Mouse (Mus musculus) forebrain, embryonic 11.5 days (tissue): ENCODE results near the gene Stx6. TPM values are rescaled to one million over a fixed set of nuclear protein-coding genes. Genes with fewer than 3 reads are reported as not detected.

ENCODE experiments used
- ATAC-seq: fragments of 200-750 bp; cut with Nextera tagmentation; replicated peaks from 2 replicates; pipeline ENCODE4 v1.8.0; 2017; ENCODE audit warnings: moderate TSS enrichment; ENCODE audit not compliant: low FRiP score
- DNase-seq: peaks from one replicate; pipeline ENCODE4 v3.0.0-alpha.2; 2017; ENCODE audit warnings: low spot score
- H3K27ac ChIP-seq: fragments of 300-500 bp; sonication (generic); 2 replicates; pipeline ENCODE4 v1.5.1; 2014; ENCODE audit warnings: low read depth, low read length
- H3K27me3 ChIP-seq: fragments of 300-500 bp; sonication (generic); 2 replicates; pipeline ENCODE4 v1.6.1; 2014; ENCODE audit warnings: mild to moderate bottlenecking, low read length, mixed read lengths; ENCODE audit not compliant: control insufficient read depth, insufficient read depth
- H3K36me3 ChIP-seq: fragments of 300-500 bp; sonication (generic); 2 replicates; pipeline ENCODE4 v1.6.1; 2014; ENCODE audit warnings: mild to moderate bottlenecking, low read length, moderate library complexity, mixed read lengths; ENCODE audit not compliant: control insufficient read depth, insufficient read depth
- H3K4me1 ChIP-seq: fragments of 300-500 bp; sonication (generic); replicated peaks from 2 replicates; pipeline ENCODE4 v1.6.1; 2014; ENCODE audit warnings: low read length, mixed read lengths; ENCODE audit not compliant: control insufficient read depth, insufficient read depth
- H3K4me2 ChIP-seq: fragments of 300-500 bp; sonication (generic); 2 replicates; pipeline ENCODE4 v1.6.1; 2014; ENCODE audit warnings: low read depth, mild to moderate bottlenecking, low read length, moderate library complexity, mixed read lengths; ENCODE audit not compliant: severe bottlenecking
- H3K4me3 ChIP-seq: fragments of 300-500 bp; sonication (generic); 2 replicates; pipeline ENCODE4 v1.5.1; 2014; ENCODE audit warnings: low read depth, low read length
- H3K9ac ChIP-seq: fragments of 300-500 bp; sonication (generic); 2 replicates; pipeline ENCODE4 v1.6.1; 2014; ENCODE audit warnings: low read length
- H3K9me3 ChIP-seq: fragments of 300-500 bp; sonication (generic); 2 replicates; pipeline ENCODE4 v1.6.1; 2016; ENCODE audit warnings: low read length, mixed read lengths; ENCODE audit not compliant: control insufficient read depth
- WGBS: fragments of 180-500 bp; shearing (Covaris S2); extraction: QIAGEN DNeasy Blood & Tissue Kit; methylation state at CpG from one replicate; pipeline ENCODE4 v1.1.7; 2014; 5-methylcytosine and 5-hydroxymethylcytosine counted together
- polyA plus RNA-seq: library from polyadenylated mRNA; unstranded; fragments of >200 nt; fragmentation: Nextera tagmentation; extraction: Ambion mirVana; gene quantifications from 2 replicates; pipeline ENCODE4 v1.2.1, GENCODE M21; 2014

The Stx6 gene
- polyA plus RNA-seq, 1 experiment from 2014 or later, result 102 TPM

DNA sequence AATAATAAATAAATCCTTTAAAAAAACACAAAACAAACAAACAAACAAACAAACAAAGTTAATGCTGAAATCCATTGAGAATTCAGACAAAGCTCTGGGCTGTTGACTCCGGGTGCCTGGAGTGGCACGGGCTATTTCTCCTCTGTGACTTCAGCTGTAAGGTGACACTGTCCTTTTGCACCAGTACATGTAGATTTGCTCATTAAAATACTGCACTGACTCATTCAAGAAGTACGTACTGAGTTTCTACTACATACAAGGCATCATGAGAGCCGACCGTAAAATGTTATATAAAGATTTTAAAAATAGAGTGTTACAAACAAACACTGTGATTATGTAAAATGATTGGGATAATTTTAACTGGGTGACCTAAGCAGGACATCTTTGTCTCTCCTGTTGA, 34.1 kb upstream of the Stx6 start:
- Histone ChIP-seq H3K4me1 (no peaks in the 10 kb centered on the region), H3K9me3 (no peaks in the 10 kb centered on the region), H3K9ac (no peak overlapping the region), H3K4me3 (no peak overlapping the region), H3K36me3 (no peaks in the 10 kb centered on the region), H3K27ac (no peak overlapping the region), H3K4me2 (no peak overlapping the region), H3K27me3 (no peaks in the 10 kb centered on the region)
- no peak for DNase-seq
- ATAC-seq, result no peak
- WGBS, result 97% methylated on average over 5 of the region's 5 CpGs

DNA sequence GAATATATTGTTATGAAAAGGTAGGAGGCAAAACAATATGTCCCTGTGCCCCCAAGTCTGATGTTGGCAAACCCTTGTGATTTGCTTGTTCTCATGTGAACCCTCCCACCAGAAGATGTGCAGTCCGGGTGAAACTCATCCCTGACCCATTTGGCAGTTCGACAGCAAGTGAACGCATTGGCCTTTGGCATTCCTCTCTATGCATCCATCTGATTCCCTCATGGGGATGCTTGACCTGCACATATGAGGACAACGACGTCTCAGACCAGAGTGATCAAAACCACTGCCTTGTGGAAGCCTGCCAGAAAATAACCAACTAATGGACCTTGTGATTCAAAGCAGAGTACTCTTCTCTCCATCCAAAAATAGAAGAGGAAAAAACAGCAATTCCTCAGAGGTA, 31.8 kb upstream of the Stx6 start:
- ATAC-seq, result no peak
- WGBS, result 92% methylated on average over 5 of the region's 5 CpGs
- no peaks in the 10 kb centered on the region for H3K36me3 ChIP-seq

DNA sequence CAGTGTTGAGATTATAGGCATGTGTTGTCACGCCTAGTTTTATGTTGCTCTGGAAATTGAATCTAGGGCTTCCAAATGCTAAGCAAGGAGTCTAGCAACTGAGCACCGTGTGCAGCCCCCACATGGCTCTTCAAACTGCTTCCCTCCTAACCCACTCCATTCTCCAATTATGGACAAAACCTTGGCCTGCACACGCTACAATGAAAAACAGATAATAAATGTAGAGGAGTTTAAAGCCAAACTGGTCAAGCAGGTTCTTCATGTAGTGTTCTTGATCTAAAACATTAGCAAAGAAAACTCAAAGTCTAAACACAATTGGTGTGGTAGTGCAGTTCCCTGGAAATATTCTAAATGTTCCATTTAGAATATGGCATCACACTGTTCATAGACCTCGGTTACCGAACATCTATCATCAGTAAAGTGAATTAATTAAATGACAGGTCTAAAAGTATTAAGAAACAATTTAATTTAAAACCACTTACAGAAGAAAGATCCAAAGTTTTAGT, 31.0 kb upstream of the Stx6 start:
- no peak for ATAC-seq
- Histone ChIP-seq H3K36me3 (no peaks in the 10 kb centered on the region), H3K27ac (no peak overlapping the region), H3K27me3 (no peaks in the 10 kb centered on the region), H3K9me3 (no peaks in the 10 kb centered on the region), H3K4me1 (no peaks in the 10 kb centered on the region), H3K4me3 (no peak overlapping the region), H3K9ac (no peak overlapping the region), H3K4me2 (no peak overlapping the region)
- WGBS, result 82% methylated on average over 5 of the region's 5 CpGs
- no peak for DNase-seq

More for the DNA sequence above, 31.8 kb upstream of the Stx6 start:
- Histone ChIP-seq H3K27me3 (no peaks in the 10 kb centered on the region), H3K27ac (no peak overlapping the region), H3K9me3 (no peaks in the 10 kb centered on the region), H3K9ac (no peak overlapping the region), H3K4me3 (no peak overlapping the region), H3K4me1 (no peaks in the 10 kb centered on the region), H3K4me2 (no peak overlapping the region)
- no peak for DNase-seq

DNA sequence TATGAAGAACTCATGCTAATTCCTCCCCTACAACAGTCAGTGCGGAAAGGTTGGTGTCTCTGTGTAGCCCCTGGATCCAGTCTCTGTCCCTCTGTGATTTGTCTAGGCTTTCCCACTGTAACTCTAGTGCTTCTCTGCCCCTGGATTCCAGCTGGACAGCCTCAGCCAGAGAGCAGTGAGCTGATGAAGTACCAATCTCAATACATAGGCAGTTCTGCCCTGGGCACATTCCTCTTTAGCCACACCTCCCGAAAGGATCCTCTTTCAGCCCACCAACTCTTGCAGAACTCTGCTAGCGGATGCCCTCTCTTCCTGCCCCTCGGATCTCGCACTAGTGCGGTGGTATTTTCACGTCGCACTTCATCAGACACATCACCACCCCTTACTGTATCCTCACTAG, 23.6 kb upstream of the Stx6 start:
- Histone ChIP-seq H3K9me3 (no peaks in the 10 kb centered on the region), H3K4me3 (no peak overlapping the region), H3K4me1 (no peaks in the 10 kb centered on the region), H3K36me3 (no peaks in the 10 kb centered on the region), H3K27ac (no peak overlapping the region), H3K9ac (no peak overlapping the region), H3K4me2 (no peak overlapping the region), H3K27me3 (no peaks in the 10 kb centered on the region)
- no peak for ATAC-seq
- 74% methylated on average over 8 of the region's 8 CpGs for WGBS
- DNase-seq, result no peak

DNA sequence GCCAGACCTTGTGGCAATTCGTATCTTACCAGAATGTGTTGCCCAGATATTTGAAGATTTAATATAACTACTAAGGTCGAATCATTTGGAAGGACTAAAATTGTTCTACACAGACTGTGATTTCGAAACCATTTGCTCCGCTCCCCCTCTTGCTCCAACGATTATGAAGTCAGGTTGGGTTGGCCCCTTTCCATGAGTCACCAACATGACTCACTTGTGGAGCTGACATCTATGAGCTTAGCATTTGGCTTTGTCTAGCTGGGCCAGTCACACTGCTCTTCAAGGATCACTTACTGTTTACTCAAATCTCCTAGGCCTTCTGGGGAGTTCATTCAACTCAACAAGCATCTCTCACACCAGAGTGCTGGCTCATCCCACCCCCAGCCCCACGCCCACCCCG, 19.7 kb upstream of the Stx6 start:
- Histone ChIP-seq H3K9ac (no peak overlapping the region), H3K4me1 (no peaks in the 10 kb centered on the region), H3K4me3 (no peak overlapping the region), H3K27me3 (no peaks in the 10 kb centered on the region), H3K36me3 (no peaks in the 10 kb centered on the region), H3K9me3 (no peaks in the 10 kb centered on the region), H3K27ac (no peak overlapping the region), H3K4me2 (no peak overlapping the region)
- ATAC-seq (no peak), DNase-seq (no peak)
- 91% methylated on average over 7 of the region's 7 CpGs for WGBS

DNA sequence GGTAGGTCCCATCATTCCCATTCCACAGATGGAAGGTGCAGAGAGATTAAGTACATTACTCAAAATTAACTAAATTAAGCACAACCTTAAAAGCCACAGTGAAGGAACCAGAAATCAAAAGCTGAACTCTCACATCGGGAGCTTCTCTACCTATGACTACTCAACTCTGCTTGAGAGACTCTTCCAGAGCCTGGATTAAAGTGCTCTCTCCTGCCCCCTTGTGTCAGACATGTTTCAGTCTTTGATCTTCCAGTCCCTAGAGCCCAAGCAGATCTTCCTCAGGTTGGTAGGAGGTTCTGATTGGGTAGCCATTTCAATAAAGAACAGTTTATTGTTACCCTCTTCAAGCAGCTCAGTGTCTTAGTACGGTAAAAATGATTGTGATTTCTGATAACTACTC, 18.4 kb upstream of the Stx6 start:
- Histone ChIP-seq H3K9me3 (no peaks in the 10 kb centered on the region), H3K27me3 (no peaks in the 10 kb centered on the region), H3K36me3 (no peaks in the 10 kb centered on the region), H3K4me2 (no peak overlapping the region), H3K9ac (no peak overlapping the region), H3K4me1 (no peaks in the 10 kb centered on the region), H3K4me3 (no peak overlapping the region), H3K27ac (no peak overlapping the region)
- DNase-seq (peak; percentile 54), ATAC-seq (no peak)
- 80% methylated on average over 2 of the region's 2 CpGs for WGBS

DNA sequence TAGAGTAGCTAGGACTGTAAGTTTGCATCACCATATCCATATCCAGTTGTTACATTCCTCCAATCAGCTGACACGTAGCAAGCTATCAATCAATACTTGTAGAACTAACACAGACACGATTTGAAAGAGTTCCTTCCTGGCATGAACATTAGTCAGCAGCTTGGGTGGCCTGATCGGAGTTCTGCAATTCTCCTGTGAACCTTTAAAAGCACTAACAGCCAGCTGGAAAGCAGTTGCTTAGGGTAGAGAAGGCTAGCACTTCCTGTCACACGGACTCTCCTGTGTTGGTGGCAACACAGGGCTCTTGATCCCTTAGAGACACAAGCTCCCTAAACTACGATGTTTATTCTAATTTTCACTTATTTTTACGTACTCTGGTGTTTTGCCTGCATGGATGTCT, 12.9 kb upstream of the Stx6 start:
- H3K36me3 ChIP-seq, result no peaks in the 10 kb centered on the region
- H3K27ac ChIP-seq, result no peak overlapping the region
- H3K4me3 ChIP-seq, result no peak overlapping the region
- H3K9ac ChIP-seq, result no peak overlapping the region
- H3K27me3 ChIP-seq, result no peaks in the 10 kb centered on the region
- 76% methylated on average over 6 of the region's 6 CpGs for WGBS
- ATAC-seq (no peak), DNase-seq (no peak)
- no peaks in the 10 kb centered on the region for H3K9me3 ChIP-seq
- no peaks in the 10 kb centered on the region for H3K4me1 ChIP-seq
- H3K4me2 ChIP-seq, result no peak overlapping the region

DNA sequence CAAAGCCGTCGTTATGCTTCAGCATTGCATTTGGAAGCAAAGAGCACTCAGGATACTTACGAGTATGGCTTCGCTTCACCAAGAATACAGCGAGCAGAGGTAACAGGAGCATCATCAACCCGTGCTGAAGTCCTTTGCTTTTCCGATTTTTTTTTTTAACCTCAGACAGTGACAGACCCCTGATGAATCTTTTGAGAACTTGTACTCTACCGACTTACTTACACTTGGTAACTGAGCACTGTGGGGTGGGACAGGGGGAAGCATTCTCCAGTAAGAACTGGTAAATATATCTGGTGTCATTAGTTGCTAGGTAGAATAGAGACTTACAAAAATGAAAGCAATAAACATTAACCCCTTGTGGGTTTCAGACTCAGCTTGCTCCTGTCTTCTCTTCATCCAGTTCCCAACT, 11.9 kb upstream of the Stx6 start, which contains the start of gene Mr1:
Gene Mr1 (minus strand): TSS at position 243 of the 409 bp plus-strand sequence.
- Histone ChIP-seq H3K9ac (no peak within 1 kb of the TSS), H3K4me1 (no peaks in the 10 kb centered on the region), H3K4me3 (no peak within 1 kb of the TSS), H3K27me3 (no peaks in the 10 kb centered on the region), H3K4me2 (no peak within 1 kb of the TSS), H3K36me3 (no peaks in the 10 kb centered on the region), H3K27ac (no peak within 1 kb of the TSS), H3K9me3 (no peaks in the 10 kb centered on the region)
- ATAC-seq (0 out of 2 replicates have a peak, but pooled peaks have one; percentile 56), DNase-seq (no peak)
- 55% methylated on average over 8 of the region's 8 CpGs for WGBS

DNA sequence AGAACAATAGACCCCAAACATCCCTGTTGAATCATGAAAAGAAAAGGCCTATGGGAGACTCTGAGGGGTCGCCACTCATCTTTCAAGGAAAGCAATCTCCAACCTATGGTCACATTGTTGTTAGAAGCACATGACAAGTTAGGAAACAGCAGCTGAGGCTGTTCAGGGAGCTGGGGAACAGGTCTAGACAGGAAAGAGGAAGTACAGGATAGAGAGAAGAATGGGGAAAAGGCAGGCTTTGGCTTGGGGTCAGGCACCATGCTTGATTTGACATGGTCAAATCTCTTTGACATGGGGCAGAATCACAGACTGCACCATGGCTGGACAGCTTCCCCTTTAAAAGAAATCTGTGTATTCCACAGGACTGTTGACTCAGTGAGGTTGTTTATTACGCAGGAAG, 11.3 kb upstream of the Stx6 start:
- Histone ChIP-seq H3K27ac (no peak overlapping the region), H3K9me3 (no peaks in the 10 kb centered on the region), H3K27me3 (no peaks in the 10 kb centered on the region), H3K36me3 (no peaks in the 10 kb centered on the region), H3K9ac (no peak overlapping the region), H3K4me1 (no peaks in the 10 kb centered on the region), H3K4me2 (no peak overlapping the region), H3K4me3 (no peak overlapping the region)
- no peak for ATAC-seq
- 84% methylated on average over 2 of the region's 2 CpGs for WGBS
- no peak for DNase-seq
